Comparison of ENCODE assay signal across 9 mouse cellular contexts in the genomic region with DNA sequence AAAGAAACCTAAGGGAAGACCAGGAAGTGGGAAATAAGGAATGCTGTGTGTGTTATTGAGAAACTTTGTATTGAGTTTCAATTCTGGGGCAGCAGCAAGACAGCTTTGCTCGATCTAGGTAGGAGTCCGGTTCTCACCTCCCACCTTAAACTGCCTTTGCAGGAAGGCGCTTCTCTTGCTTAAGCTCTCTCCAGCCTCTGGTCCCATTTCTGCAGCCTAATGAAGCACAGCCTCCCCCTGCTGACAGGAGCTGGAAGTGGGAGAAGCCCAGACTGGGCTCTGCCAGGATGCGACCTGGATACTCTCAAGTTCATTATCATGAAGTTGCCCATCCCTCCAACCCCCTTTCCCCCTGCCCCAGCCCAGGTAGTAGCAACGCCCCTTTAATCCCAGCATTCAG. TPM values are rescaled to one million over a fixed set of nuclear protein-coding genes. Genes with fewer than 3 reads are reported as not detected.
DNase-seq lines count a peak whose midpoint lies in the region.
"Had no signal": no experiment of that assay in that cellular context is flagged by ENCODE, and none has a peak within 500 bp of the region (broad histone marks: within the 10 kb centered on the region; RNA-seq: fewer than 3 reads in every experiment).

No protein-coding gene starts in this region.

- DNase-seq in 3T3-L1 (ENCODE audit: low read depth, low spot score) (peak; percentile 68), R1 (ENCODE audit: low read depth, low spot score) (peak; percentile 71)
- DNase-seq in embryo, embryonic 10.5 days (ENCODE audit: low spot score), result peak; percentile 81
- DNase-seq in gastrocnemius, postnatal 25 days, result peak; percentile 35
- peak; percentile 83 to 87 for DNase-seq in layer of hippocampus, postnatal 10 days (ENCODE audit: low spot score in 2 of 2)
- peak; percentile 74 for DNase-seq in mesoderm, embryonic 11.5 days (ENCODE audit: low read depth, low spot score)
- peak; percentile 34 for DNase-seq in skeletal muscle tissue, adult 2 months (ENCODE audit: low read depth, low spot score)
- DNase-seq in spleen, postnatal 4 days (ENCODE audit: low spot score in 2 of 2), result no peak
- DNase-seq: liver, embryonic 13.5 days had no signal

RNA-seq across cellular contexts. Expression of gene Lingo1, which starts 1.6 kb away (rescaled TPM):
- total RNA-seq in gastrocnemius, postnatal 25 days (2021), result under 1 TPM; 0.21 to 0.41 TPM
- total RNA-seq in layer of hippocampus, postnatal 10 days (2021), result 100 to 1,000 TPM; 285 to 307 TPM

Comparison
In these comparisons a context has a peak if more than half of its experiments do, and no peak if none do; other contexts are left out.
1. DNase-seq: peak in 3T3-L1 (single experiment), R1 (single experiment), embryo, embryonic 10.5 days (single experiment), gastrocnemius, postnatal 25 days (single experiment), layer of hippocampus, postnatal 10 days (2 of 2), mesoderm, embryonic 11.5 days (single experiment) and skeletal muscle tissue, adult 2 months (single experiment); none in spleen, postnatal 4 days (0 of 2).
2. RNA of gene Lingo1, which starts 1.6 kb away (total RNA-seq): 285 to 307 TPM in layer of hippocampus, postnatal 10 days; 0.21 to 0.41 TPM in gastrocnemius, postnatal 25 days; every median in the first group is over 100 times any median in the second.